Mouse (Mus musculus) heart, embryonic 10.5 days (tissue): ENCODE results near the gene Slc12a4. TPM values are rescaled to one million over a fixed set of nuclear protein-coding genes. Genes with fewer than 3 reads are reported as not detected.
"Not testable (repeated sequence)": the region's sequence is repeated elsewhere in the genome, so short reads cannot be mapped to it uniquely, and the experiment has no call there.

Experiments
- DNase-seq: peaks from one replicate; pipeline ENCODE4 v3.0.0-alpha.2; 2017; ENCODE audit warnings: low spot score
- H3K27ac ChIP-seq: fragments of 300-500 bp; sonication (generic); 2 replicates; pipeline ENCODE4 v1.5.1; 2016; ENCODE audit warnings: mild to moderate bottlenecking
- H3K27me3 ChIP-seq: fragments of 300-500 bp; sonication (generic); 2 replicates; pipeline ENCODE4 v1.6.1; 2016; ENCODE audit warnings: mild to moderate bottlenecking; ENCODE audit not compliant: poor library complexity, insufficient read depth, severe bottlenecking
- H3K36me3 ChIP-seq: fragments of 300-500 bp; sonication (generic); 2 replicates; pipeline ENCODE4 v1.6.1; 2016; ENCODE audit warnings: mild to moderate bottlenecking, moderate library complexity
- H3K4me1 ChIP-seq: fragments of 300-500 bp; sonication (generic); 2 replicates; pipeline ENCODE4 v1.6.1; 2016; ENCODE audit warnings: mild to moderate bottlenecking
- H3K4me3 ChIP-seq: fragments of 300-500 bp; sonication (generic); 2 replicates; pipeline ENCODE4 v1.5.1; 2016; ENCODE audit warnings: mild to moderate bottlenecking, moderate library complexity
- H3K9me3 ChIP-seq: fragments of 300-500 bp; sonication (generic); 2 replicates; pipeline ENCODE4 v1.6.1; 2016; ENCODE audit warnings: mild to moderate bottlenecking, moderate library complexity
- WGBS: fragments of 180-500 bp; shearing (Covaris S2); methylation state at CpG from one replicate; pipeline ENCODE4 v1.1.7; 2016; 5-methylcytosine and 5-hydroxymethylcytosine counted together
- polyA plus RNA-seq: library from polyadenylated mRNA; unstranded; fragments of >200 nt; fragmentation: Nextera tagmentation; extraction: Ambion mirVana; gene quantifications from 2 replicates; pipeline ENCODE4 v1.2.1, GENCODE M21; 2016

Gene Slc12a4
- 45.1 and 56.1 TPM in 2 replicates for polyA plus RNA-seq

DNA sequence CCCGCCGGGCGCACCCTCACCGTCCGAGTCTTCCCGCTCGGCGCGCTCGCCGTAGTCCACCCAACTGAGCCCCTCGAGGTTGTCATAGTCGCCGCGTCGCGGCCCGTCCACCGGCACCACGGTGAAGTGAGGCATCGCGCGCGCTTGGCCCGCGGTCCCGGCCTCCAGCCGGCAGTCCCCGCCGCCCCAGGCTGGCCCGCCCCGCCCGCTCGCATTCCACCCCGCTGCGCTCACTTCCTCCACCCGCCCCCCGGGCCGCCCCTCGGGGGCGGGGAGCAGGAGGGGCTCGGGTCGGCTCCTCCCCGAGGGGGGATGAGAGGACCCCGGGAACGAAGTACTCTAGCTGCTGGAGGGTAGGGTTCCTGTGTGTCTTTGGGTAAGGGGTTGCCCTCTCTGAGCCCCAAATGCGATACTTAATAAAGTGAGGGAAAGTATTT is at the start of gene Slc12a4:
Gene Slc12a4 (minus strand): TSS at position 193 of the 437 bp plus-strand sequence.
- Histone ChIP-seq H3K36me3 (peaks cover 4% of the 10 kb centered on the region; the same call in 1 of the 2 replicates), H3K4me1 (peaks cover 66% of the 10 kb centered on the region), H3K4me3 (peak within 1 kb of the TSS; percentile 84), H3K9me3 (no peaks in the 10 kb centered on the region), H3K27ac (peak within 1 kb of the TSS; percentile 95), H3K27me3 (no peaks in the 10 kb centered on the region)
- WGBS = under 1% methylated on average over 47 of the region's 47 CpGs
- peak; percentile 93 for DNase-seq

- not testable (repeated sequence) for H3K27ac ChIP-seq, DNase-seq, H3K27me3 ChIP-seq, H3K9me3 ChIP-seq
- H3K4me1 ChIP-seq = peaks cover 21% of the 10 kb centered on the region
- 77% methylated on average over 8 of the region's 8 CpGs for WGBS
- H3K4me3 ChIP-seq = peak overlapping the region; percentile 97
- H3K36me3 ChIP-seq = peaks cover 15% of the 10 kb centered on the region
These were observed 46.3 kb upstream of the Slc12a4 start for GRCm38 (mm10) chr8:106012203-106012602.

GRCm38 (mm10) chr8:106011643-106011986 is 45.7 kb upstream of the Slc12a4 start, which contains the start of gene Ddx28:
Gene Ddx28, minus strand, starts transcription at chr8:106011882.
- Histone ChIP-seq H3K9me3 (no peaks in the 10 kb centered on the region), H3K4me3 (peak within 1 kb of the TSS; percentile 97), H3K27ac (peak within 1 kb of the TSS; percentile 92), H3K36me3 (peaks cover 14% of the 10 kb centered on the region), H3K27me3 (no peaks in the 10 kb centered on the region), H3K4me1 (peaks cover 21% of the 10 kb centered on the region)
- no peak for DNase-seq
- 1% methylated on average over 6 of the region's 6 CpGs for WGBS

- H3K4me1 ChIP-seq = peaks cover 21% of the 10 kb centered on the region
- H3K9me3 ChIP-seq = no peaks in the 10 kb centered on the region
- peak; percentile 95 for DNase-seq
- peaks cover 10% of the 10 kb centered on the region for H3K36me3 ChIP-seq
- 1% methylated on average over 74 of the region's 74 CpGs for WGBS
- no peaks in the 10 kb centered on the region for H3K27me3 ChIP-seq
- peak overlapping the region; percentile 97 for H3K4me3 ChIP-seq
- peak overlapping the region; percentile 92 for H3K27ac ChIP-seq
These were observed 45.1 kb upstream of the Slc12a4 start for GRCm38 (mm10) chr8:106010748-106011642.

GRCm38 (mm10) chr8:106007891-106008290 is 42.0 kb upstream of the Slc12a4 start:
- H3K27ac ChIP-seq, H3K9me3 ChIP-seq, H3K27me3 ChIP-seq, H3K36me3 ChIP-seq, DNase-seq, H3K4me3 ChIP-seq: not testable (repeated sequence)
- 62% methylated on average over 3 of the region's 3 CpGs for WGBS
- peaks cover 21% of the 10 kb centered on the region for H3K4me1 ChIP-seq

- H3K27ac ChIP-seq = no peak overlapping the region
- peaks cover 21% of the 10 kb centered on the region for H3K4me1 ChIP-seq
- no peaks in the 10 kb centered on the region for H3K27me3 ChIP-seq
- H3K36me3 ChIP-seq = 0 out of 2 replicates have a peak, but pooled peaks cover 4% of the 10 kb centered on the region
- DNase-seq = no peak
- no peaks in the 10 kb centered on the region for H3K9me3 ChIP-seq
- no peak overlapping the region for H3K4me3 ChIP-seq
- WGBS = 59% methylated on average over 3 of the region's 3 CpGs
These were observed 41.2 kb upstream of the Slc12a4 start for GRCm38 (mm10) chr8:106007135-106007534.

GRCm38 (mm10) chr8:106006413-106006812 is 40.5 kb upstream of the Slc12a4 start:
- Histone ChIP-seq H3K4me1 (peaks cover 16% of the 10 kb centered on the region), H3K27me3 (no peaks in the 10 kb centered on the region), H3K4me3 (no peak overlapping the region), H3K36me3 (0 out of 2 replicates have a peak, but pooled peaks cover 4% of the 10 kb centered on the region), H3K27ac (no peak overlapping the region), H3K9me3 (no peaks in the 10 kb centered on the region)
- WGBS = 81% methylated on average over 4 of the region's 4 CpGs
- no peak for DNase-seq

DNA sequence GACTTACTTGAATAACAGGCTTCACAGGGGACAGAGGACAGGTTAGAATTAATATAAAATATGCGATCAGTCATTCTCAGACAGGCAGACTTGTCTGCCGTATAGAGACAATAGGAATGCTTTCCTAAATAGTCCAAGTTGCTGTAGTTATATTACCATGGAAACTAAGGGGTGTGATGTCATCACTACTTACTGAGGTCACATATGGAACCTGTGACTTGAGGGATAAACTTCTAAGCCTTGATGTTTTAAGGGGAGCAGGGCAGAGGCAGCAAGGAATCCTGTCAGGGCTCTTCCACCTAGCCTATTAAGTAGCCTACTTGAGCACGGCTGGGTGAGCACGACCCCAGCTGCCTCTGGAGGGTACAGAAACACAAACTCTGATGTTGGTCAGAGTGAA is 40.0 kb upstream of the Slc12a4 start, which contains the start of gene Dpep2nb:
Gene Dpep2nb (minus strand): TSS at position 101 of the 400 bp plus-strand sequence.
- Histone ChIP-seq H3K36me3 (0 out of 2 replicates have a peak, but pooled peaks cover 4% of the 10 kb centered on the region), H3K9me3 (no peaks in the 10 kb centered on the region), H3K27ac (no peak within 1 kb of the TSS), H3K27me3 (no peaks in the 10 kb centered on the region), H3K4me3 (no peak within 1 kb of the TSS), H3K4me1 (peaks cover 13% of the 10 kb centered on the region)
- WGBS = 82% methylated on average over 4 of the region's 4 CpGs
- DNase-seq = no peak

DNA sequence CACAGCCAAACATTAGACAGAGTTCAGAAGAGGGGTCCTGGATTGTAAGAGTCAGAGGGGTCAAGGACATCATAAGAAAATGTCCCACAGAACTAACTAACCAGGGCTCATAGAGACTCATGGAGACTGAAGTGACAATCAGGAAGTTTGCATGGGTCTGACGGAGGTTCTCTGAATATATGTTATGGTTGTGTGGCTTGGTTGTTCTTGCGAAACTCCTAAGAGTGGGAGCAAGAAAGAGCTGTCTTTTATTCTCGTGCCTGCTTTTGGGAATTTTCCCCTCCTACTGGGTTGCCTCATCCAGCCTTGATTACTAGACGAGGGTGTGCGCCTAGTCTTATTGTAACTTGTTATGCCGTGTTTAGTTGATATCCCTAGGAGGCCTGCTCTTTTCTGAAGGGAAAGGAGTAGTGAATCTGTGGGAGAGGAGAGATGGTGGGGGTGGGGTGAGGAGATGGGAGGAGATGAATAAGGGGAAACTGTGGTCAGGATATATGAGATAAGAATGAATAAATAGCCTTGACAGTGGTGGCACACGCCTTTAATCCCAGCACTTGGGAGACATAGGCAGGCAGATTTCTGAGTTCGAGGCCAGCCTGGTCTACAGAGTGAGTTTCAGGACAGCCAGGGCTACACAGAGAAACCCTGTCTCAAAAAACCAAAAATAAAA is 38.8 kb upstream of the Slc12a4 start:
- 78% methylated on average over 8 of the region's 8 CpGs for WGBS
- peaks cover under 1% of the 10 kb centered on the region; the same call in 1 of the 2 replicates for H3K4me1 ChIP-seq
- H3K27ac ChIP-seq = no peak overlapping the region
- no peak overlapping the region for H3K4me3 ChIP-seq
- no peak for DNase-seq
- H3K9me3 ChIP-seq = no peaks in the 10 kb centered on the region
- H3K36me3 ChIP-seq = 0 out of 2 replicates have a peak, but pooled peaks cover under 1% of the 10 kb centered on the region
- H3K27me3 ChIP-seq = no peaks in the 10 kb centered on the region

DNA sequence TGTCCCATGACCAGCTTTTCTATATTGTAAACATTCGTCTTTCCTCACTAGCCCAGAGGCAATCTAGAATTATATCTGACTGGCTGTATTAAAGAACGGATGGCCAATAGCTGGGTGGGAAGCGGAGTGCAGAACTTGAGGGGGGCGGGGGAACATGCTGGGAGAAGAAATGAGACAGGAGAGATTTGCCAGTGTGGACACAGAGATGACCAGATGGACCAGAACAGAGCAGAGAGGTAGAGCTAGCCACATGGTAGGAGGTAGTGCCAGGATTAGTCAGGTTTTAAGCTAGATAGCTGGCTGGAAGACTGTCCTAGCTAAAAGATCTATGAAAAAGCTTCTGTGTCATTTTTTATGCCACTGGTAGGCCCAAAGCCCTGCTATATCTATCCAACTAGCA is 36.0 kb upstream of the Slc12a4 start:
- 74% methylated on average over 4 of the region's 4 CpGs for WGBS
- Histone ChIP-seq H3K36me3 (no peaks in the 10 kb centered on the region), H3K9me3 (no peaks in the 10 kb centered on the region), H3K27ac (no peak overlapping the region), H3K4me1 (no peaks in the 10 kb centered on the region), H3K4me3 (no peak overlapping the region), H3K27me3 (no peaks in the 10 kb centered on the region)
- no peak for DNase-seq

- Histone ChIP-seq H3K27ac (no peak overlapping the region), H3K9me3 (no peaks in the 10 kb centered on the region), H3K4me1 (no peaks in the 10 kb centered on the region), H3K36me3 (no peaks in the 10 kb centered on the region), H3K27me3 (0 out of 2 replicates have a peak, but pooled peaks cover 4% of the 10 kb centered on the region), H3K4me3 (no peak overlapping the region)
- 77% methylated on average over 2 of the region's 2 CpGs for WGBS
- no peak for DNase-seq
These were observed 33.1 kb upstream of the Slc12a4 start for GRCm38 (mm10) chr8:105998971-105999370.

GRCm38 (mm10) chr8:105996359-105996758 is 30.5 kb upstream of the Slc12a4 start:
- Histone ChIP-seq H3K36me3 (no peaks in the 10 kb centered on the region), H3K9me3 (no peaks in the 10 kb centered on the region), H3K4me3 (no peak overlapping the region), H3K27me3 (0 out of 2 replicates have a peak, but pooled peaks cover 4% of the 10 kb centered on the region), H3K27ac (no peak overlapping the region), H3K4me1 (peaks cover 4% of the 10 kb centered on the region)
- WGBS = 71% methylated on average over 7 of the region's 7 CpGs
- DNase-seq = no peak

DNA sequence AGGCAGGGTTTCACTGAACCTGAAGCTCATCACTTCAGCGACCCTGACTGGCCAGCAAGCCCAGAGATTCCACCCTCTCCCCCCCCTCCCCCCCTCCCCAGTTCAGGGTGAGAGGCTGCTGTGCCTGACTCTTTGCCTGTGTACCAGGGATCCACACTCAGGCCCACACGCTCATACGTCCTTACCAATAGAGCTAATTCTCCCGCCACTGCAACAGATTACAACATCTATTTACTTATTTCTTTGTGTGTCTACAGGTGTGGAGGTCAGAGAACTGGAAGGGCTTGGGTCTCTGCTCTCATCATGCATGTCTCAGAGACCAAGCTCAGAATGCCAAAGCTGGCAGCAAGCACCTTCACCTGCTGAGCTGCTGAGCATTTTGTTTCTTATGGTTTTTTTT is 27.3 kb upstream of the Slc12a4 start:
- H3K4me1 ChIP-seq = peaks cover 15% of the 10 kb centered on the region
- H3K4me3 ChIP-seq = no peak overlapping the region
- H3K27me3 ChIP-seq = 0 out of 2 replicates have a peak, but pooled peaks cover 8% of the 10 kb centered on the region
- 63% methylated on average over 4 of the region's 4 CpGs for WGBS
- no peak for DNase-seq
- H3K36me3 ChIP-seq = no peaks in the 10 kb centered on the region
- H3K27ac ChIP-seq = no peak overlapping the region
- H3K9me3 ChIP-seq = no peaks in the 10 kb centered on the region
